Mouse (Mus musculus) embryonic facial prominence, embryonic 15.5 days (tissue): ENCODE data around the gene Gm10663. TPM values are rescaled to one million over a fixed set of nuclear protein-coding genes. Genes with fewer than 3 reads are reported as not detected.

ENCODE experiments used
- ATAC-seq: fragments of 200-750 bp; cut with Nextera tagmentation; 2 replicates; pipeline ENCODE4 v1.8.0; 2017; ENCODE audit warnings: low read depth, moderate TSS enrichment; ENCODE audit not compliant: insufficient number of reproducible peaks, low FRiP score, low TSS enrichment
- H3K27ac ChIP-seq: fragments of 300-500 bp; sonication (generic); replicated peaks from 2 replicates; pipeline ENCODE4 v1.5.1; 2015; ENCODE audit warnings: mild to moderate bottlenecking, inconsistent platforms
- H3K27me3 ChIP-seq: fragments of 300-500 bp; sonication (generic); 2 replicates; pipeline ENCODE4 v1.6.1; 2015; ENCODE audit warnings: inconsistent platforms
- H3K36me3 ChIP-seq: fragments of 300-500 bp; sonication (generic); 2 replicates; pipeline ENCODE4 v1.6.1; 2015; ENCODE audit warnings: mild to moderate bottlenecking, inconsistent platforms
- H3K4me1 ChIP-seq: fragments of 300-500 bp; sonication (generic); 2 replicates; pipeline ENCODE4 v1.6.1; 2015; ENCODE audit warnings: inconsistent platforms
- H3K4me2 ChIP-seq: fragments of 300-500 bp; sonication (generic); replicated peaks from 2 replicates; pipeline ENCODE4 v1.6.1; 2015; ENCODE audit warnings: mild to moderate bottlenecking, inconsistent platforms
- H3K4me3 ChIP-seq: fragments of 300-500 bp; sonication (generic); replicated peaks from 2 replicates; pipeline ENCODE4 v1.5.1; 2015; ENCODE audit warnings: mild to moderate bottlenecking, inconsistent platforms
- H3K9ac ChIP-seq: fragments of 300-500 bp; sonication (generic); 2 replicates; pipeline ENCODE4 v1.6.1; 2015; ENCODE audit warnings: inconsistent platforms
- H3K9me3 ChIP-seq: fragments of 300-500 bp; sonication (generic); replicated peaks from 2 replicates; pipeline ENCODE4 v1.6.1; 2016; ENCODE audit warnings: inconsistent platforms
- WGBS: fragments of 180-500 bp; shearing (Covaris S2); methylation state at CpG from one replicate; pipeline ENCODE4 v1.1.7; 2015; 5-methylcytosine and 5-hydroxymethylcytosine counted together
- microRNA-seq: library from miRNA; unstranded; fragments of <30 nt; microRNA quantifications from one replicate; pipeline ENCODE4, GENCODE M21; 2016; ENCODE audit warnings: borderline number of aligned reads
- polyA plus RNA-seq: library from polyadenylated mRNA; unstranded; fragments of >200 nt; fragmentation: Nextera tagmentation; extraction: Ambion mirVana; gene quantifications from 2 replicates; pipeline ENCODE4 v1.2.1, GENCODE M21; 2015

Gm10663 gene
- polyA plus RNA-seq, 1 experiment from 2014 or later, result not detected

DNA sequence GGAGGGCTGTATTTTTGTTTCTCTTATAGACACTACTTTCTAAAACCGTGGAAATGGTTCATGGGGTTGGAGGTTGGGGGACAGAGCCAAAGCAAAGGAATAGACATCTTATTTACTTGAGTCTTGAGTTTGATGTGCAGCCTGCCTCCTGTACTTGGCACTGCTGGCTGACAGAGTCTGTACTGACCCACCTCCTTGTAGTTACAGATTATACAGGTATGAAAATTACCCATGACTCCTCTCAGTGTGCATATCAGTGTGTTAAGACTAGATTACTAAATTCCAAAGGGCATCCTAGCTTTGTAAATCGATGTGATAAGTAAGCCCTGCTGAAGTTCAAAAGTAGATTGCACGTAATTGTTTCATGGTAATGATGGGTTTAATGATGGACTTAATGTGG is 51.6 kb downstream of the Gm10663 start:
- Histone ChIP-seq H3K9me3 (no peaks in the 10 kb centered on the region), H3K4me2 (no peak overlapping the region), H3K27me3 (no peaks in the 10 kb centered on the region), H3K27ac (no peak overlapping the region), H3K36me3 (no peaks in the 10 kb centered on the region), H3K4me1 (no peaks in the 10 kb centered on the region), H3K9ac (no peak overlapping the region), H3K4me3 (no peak overlapping the region)
- WGBS, result 78% methylated on average over 3 of the region's 3 CpGs
- no peak for ATAC-seq

Small RNA genes within 50 kb of the gene (microRNA-seq; reads per million reads assigned to microRNA genes)
- not detected for gene Gm24333

Other genes starting within 250 kb of the Gm10663 start
- 11.1 and 11.4 TPM in 2 replicates for gene Klhl2, start 225.0 kb upstream of the Gm10663 start, polyA plus RNA-seq
- gene Tmem192, start 127.8 kb upstream of the Gm10663 start, polyA plus RNA-seq, result 25.0 and 25.5 TPM in 2 replicates
- 0.08 TPM in 1 of 2 replicates, not detected in the other for gene Trim75, start 87.2 kb upstream of the Gm10663 start, polyA plus RNA-seq
- gene Trim61, start 56.5 kb upstream of the Gm10663 start, polyA plus RNA-seq, result 0.15 and 0.54 TPM in 2 replicates
- gene Trim60, start 56.4 kb upstream of the Gm10663 start, polyA plus RNA-seq, result not detected in 2 replicates
- 4.5 and 5.9 TPM in 2 replicates for gene Apela, start 37.7 kb upstream of the Gm10663 start, polyA plus RNA-seq
- gene BC030870, start 54.5 kb downstream of the Gm10663 start, polyA plus RNA-seq, result 0.11 and 0.18 TPM in 2 replicates